Mouse (Mus musculus): ENCODE measurements around the gene Rnf150. TPM values are rescaled to one million over a fixed set of nuclear protein-coding genes. Genes with fewer than 3 reads are reported as not detected.

Rnf150 gene
- total RNA-seq, 2 experiments from 2014 or later: 12.3 to 15.6 TPM

Other genes with a start within 250 kb of the Rnf150 start
- 10 to 100 TPM; 41.0 to 60.2 TPM for gene Zfp330, start 89.2 kb upstream of the Rnf150 start, total RNA-seq (2021)